Mouse (Mus musculus) Muller cell, postnatal 12 days (primary cell): ENCODE measurements around the gene Gm16253.
A peak's percentile ranks its signal among the peaks of the same experiment; 100 is the strongest.

ENCODE experiments used
- DNase-seq: peaks from one replicate; pipeline ENCODE4 v3.0.0-alpha.2; 2015; ENCODE audit errors: inconsistent ontology term

The Gm16253 gene

DNA sequence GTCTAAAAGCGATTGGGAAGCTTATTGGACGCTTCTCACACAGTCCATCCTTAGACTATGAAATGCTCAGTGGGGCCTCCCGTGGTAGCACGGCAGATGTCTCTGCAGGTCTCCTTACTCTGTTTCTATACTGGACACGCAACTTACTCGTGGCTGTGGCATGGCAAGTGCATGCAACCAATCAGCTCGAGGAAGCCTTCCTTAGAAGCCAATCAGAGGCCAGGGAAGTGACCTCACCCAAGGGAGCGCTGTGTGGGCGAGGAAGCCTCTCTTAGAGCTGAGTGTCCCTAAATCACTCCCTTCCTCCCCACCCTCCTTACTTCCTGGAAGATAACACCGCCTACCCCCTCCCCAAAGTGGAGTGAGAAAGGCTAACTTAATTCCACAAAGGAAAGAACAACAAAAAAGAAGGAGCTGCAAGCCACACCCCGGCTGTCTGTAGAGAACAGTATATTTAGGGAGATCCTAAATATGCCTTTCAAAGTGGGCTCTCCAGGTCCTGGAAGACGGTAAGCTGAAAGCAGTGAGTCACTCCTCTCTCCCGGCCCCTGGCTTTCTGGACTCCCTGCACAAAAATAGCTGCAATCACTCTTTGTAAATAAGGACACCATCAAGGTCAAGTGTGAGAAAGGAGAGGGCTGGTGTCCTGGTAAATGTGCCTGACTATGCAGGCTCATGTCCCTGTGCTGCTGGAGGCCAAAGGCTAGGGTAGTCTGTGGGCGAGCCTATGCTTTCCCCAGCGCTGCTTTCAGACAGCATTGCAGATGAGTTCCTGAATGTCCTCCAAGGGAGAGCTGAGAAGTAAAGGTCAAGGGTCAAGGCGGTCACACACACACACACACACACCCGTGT, at the start of gene Gm16253:
TSS of gene Gm16253 (plus strand) at position 295 of the 852 bp plus-strand sequence.
- DNase-seq: peak; percentile 92

- peak; percentile 20 for DNase-seq
Observed at GRCm38 (mm10) chr3:96528506-96528905, 48.3 kb upstream of the Gm16253 start.

- no peak for DNase-seq
Observed at GRCm38 (mm10) chr3:96532050-96532449, 44.7 kb upstream of the Gm16253 start.

- no peak for DNase-seq
Observed at GRCm38 (mm10) chr3:96534300-96534699, 42.5 kb upstream of the Gm16253 start.

DNA sequence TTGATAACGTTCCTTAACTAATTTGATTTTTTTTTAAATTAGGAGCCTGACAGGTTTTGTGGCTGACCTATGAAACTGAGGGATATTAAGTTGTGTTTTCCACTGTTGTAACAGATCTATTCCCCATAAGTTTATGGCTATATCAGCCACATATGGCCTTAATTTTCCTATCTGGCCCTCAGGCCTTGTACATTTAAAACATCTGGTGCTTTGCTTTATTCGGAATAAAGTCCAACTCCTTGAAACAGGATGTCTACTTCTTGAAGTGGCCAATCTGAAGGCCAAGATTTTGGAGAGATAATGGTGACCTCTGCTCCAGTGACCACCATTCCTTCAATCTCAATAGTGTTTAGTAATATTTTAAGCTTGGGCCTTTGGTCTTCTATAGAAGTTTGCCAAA, 37.5 kb upstream of the Gm16253 start:
- no peak for DNase-seq

DNA sequence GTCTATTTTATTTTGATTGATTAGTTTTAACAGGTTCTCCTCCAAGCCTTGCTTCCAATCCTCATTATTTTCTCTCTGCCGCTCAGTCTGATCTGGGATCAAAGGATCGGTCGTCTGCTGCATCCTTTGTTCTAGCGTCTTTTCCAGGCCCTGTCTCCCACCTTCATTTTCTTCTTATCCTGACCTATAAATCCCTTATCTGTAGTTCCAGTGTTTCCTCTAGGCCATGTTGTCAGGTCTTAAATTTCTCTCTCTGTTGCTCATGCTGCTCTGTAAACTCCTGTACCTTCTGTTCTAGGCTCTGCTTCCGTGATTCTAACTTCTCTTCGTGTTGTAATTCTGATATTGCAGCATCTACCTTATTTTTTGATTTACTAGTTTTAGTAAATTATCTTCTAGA, 36.0 kb upstream of the Gm16253 start:
- no peak for DNase-seq

GRCm38 (mm10) chr3:96541328-96542078, 35.3 kb upstream of the Gm16253 start:
- DNase-seq: no peak

DNA sequence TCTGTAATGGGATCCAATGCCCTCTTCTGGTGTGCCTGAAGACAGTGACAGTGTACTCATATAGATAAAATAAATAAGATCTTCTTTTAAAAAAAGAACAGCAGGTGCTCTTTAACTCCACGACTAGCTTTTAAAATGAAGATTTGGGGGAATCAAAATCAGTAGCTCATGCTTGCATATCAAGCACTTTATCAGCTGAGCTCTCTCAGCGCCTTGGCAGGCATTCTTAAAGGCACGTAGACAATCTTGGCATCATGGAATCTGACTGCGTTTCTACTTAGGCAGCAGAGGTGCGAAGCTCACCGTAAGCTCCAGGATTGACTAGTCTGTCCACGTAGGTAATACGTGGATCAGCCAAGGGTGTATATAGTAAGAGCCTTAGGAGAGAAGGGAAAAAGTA, 34.2 kb upstream of the Gm16253 start:
- DNase-seq: no peak

DNA sequence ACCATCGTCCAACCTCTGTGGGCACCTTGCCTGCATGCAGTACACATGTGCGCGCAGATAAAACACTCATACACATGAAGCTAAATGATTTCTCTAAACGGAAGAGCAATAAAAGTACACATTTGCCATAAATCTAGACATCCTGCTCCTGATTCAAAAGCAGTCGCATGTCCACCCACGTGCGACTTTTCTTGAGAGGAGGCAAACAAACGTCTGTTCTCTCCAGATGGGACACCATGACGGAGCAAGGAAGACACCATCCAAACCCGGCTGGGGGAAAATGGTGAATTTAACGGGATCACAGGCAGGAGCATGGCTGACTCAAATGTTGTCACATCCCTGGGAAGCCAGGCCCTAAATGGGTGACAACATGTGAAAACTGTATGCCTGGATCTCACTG, 33.4 kb upstream of the Gm16253 start:
- no peak for DNase-seq

- no peak for DNase-seq
Observed at GRCm38 (mm10) chr3:96545565-96545964, 31.2 kb upstream of the Gm16253 start.

DNA sequence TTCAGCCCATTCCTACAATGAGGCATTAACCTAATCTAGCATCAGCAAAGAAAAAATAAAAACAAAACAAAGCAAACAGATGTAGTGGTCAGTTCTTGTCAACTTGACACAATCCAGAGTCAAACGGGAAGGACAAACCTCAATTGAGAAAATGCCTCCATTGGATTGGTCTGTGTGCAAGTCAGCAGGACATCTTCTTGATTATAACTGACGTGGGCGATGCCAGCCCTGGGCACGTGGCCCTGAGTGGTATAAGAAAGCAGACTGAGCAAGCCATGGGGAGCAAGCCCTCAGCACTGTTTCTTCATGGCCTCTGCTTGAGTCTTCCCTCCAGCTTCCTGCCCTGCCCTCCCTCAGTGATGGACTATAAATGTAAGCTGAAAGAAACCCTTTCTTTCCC, 29.9 kb upstream of the Gm16253 start:
- DNase-seq: no peak

DNA sequence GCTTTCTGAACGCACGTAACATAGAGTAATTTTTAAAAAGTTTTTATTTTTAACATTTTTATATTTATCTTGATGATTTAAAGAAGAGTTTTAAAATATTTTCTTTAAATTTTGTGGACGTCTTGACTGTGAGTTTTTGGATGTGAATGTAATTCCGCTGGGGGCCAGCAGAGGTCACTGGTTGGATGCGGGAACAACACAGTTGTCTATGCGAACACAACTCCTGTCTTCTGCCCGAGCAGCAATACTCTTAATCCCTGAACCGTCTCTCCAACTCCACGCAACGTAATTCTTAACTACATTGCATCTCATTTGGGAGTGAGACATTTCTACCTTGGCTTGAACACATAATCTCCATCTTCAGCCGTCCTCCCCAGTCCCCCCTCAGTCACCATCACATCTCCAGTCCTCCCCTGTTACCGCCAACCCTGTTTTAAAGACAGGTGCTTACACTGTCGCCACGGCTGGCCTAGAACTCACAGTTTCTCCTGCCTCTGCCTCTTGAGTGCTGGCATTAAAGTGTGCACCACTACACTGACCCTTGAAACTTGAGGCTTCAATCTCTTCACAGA, 29.3 kb upstream of the Gm16253 start:
- DNase-seq: no peak

DNA sequence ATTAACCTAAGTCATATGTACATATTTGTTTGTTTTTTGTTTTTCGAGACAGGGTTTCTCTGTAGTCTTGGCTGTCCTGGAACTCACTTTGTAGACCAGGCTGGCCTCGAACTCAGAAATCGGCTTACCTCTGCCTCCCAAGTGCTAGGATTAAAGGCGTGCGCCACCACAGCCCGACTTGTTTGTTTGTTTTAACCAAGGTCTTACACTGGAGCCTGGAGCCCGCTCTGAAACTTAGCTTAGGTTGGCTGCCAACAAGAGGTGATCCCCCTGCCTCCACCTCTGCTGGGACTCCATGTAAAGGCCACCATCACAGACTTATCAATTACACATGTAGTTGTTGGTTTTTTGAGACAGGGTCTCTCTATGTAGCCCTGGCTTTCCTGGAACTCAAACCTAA, 28.0 kb upstream of the Gm16253 start:
- DNase-seq: no peak

DNA sequence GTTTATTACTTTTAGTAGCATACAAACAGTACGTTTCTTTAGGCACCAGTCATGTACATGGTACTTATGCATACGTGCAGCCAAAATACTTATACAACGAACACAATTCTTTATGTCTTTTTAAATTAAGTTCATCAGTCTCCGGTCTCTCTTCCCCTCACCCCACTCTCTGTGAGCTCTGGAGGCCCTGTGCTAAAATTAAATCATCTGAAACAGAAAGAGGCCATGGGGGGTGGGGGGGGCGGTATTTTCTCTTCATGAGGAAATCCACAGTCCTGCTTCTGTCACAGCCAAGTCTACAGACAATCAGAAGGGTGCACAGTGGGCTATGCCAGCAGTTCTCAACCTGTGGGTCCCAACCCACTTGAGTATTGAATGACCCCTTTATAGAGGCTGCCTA, 27.4 kb upstream of the Gm16253 start:
- no peak for DNase-seq

DNA sequence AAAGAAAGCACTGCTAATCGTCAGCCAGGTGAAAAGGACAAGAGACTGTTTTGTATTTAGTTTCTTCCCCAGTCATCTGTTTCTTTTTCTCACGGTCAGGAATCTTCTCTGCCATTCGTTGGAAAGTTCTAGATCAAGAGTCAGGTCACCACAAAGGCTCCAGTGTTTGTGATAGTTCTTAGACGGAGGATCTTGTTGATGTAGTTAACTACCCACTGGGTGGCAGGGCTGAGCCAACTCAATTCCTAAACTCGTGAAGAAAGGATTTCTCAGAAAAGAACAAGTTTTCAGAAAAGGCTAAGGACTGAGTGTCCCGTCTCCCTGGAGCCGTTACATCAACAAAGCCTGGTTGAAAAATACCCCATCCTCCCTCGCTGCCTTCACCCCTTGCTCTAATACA, 25.6 kb upstream of the Gm16253 start:
- DNase-seq: no peak

DNA sequence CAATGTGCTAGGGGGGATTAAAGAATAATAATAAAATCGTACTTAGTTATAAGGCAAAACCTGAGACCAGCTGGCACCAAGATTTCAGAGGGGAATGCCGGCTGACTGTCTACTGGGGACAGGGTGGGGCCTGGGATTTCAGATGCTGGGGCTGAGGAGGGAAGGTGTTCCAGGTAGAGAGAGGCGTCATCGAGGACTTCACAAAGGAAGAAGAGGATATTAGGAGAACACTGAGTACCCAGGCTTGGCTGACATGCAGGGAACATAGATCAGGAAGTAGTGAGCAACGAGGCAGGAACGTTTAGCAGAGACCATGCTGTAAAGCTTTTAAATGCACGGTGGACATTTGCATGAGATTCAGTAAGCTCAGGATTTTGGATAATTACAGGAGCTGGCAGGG, 24.9 kb upstream of the Gm16253 start:
- no peak for DNase-seq

DNA sequence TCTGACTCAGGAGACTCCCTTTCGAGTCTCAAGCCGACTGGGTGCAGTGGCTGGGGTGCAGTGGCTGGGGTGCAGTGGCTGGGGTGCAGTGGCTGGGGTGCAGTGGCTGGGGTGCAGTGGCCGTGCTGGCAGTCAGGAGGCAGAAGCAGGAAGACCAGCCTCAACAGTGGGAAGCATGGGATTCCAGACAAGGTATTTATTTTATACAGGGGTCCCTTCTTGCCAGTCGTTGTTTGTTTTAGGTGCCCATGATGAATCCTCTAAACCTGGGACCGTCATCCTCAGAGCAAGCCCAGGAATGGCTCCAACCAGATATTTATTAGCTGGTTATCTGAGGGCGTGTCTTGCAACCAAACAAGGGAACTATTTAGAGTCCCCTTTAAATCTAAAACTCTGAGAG, 23.2 kb upstream of the Gm16253 start:
- DNase-seq: no peak

- DNase-seq: no peak
Observed at GRCm38 (mm10) chr3:96554251-96554650, 22.5 kb upstream of the Gm16253 start.

DNA sequence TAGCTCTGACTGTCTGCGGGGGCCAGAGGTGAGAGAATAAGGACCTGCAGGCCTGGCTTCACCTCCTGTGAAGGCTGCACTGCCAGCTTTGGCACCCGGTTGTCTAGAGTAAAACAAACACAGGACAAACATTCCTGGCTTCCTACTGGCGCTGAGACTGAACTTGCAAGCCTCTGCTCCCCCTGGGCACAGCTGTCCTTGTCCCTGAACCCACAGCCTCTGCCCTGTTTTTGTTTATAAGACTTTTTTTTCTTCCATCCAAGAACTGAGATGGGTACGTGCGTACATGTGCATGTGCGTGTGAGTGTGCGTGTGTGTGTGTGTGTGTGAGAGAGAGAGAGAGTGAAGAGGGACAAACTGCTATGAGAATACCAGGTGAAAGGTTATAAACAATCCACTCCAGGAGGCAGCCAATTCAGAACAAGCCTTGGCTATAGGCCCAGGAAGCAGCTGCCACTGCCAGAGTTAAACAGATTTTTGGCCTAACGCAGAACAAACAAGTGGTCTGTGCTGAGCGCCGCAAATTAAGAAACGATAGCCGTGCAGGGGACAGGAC, 21.7 kb upstream of the Gm16253 start:
- peak; percentile 65 for DNase-seq

- DNase-seq: no peak
Observed at GRCm38 (mm10) chr3:96555999-96556614, 20.7 kb upstream of the Gm16253 start.

DNA sequence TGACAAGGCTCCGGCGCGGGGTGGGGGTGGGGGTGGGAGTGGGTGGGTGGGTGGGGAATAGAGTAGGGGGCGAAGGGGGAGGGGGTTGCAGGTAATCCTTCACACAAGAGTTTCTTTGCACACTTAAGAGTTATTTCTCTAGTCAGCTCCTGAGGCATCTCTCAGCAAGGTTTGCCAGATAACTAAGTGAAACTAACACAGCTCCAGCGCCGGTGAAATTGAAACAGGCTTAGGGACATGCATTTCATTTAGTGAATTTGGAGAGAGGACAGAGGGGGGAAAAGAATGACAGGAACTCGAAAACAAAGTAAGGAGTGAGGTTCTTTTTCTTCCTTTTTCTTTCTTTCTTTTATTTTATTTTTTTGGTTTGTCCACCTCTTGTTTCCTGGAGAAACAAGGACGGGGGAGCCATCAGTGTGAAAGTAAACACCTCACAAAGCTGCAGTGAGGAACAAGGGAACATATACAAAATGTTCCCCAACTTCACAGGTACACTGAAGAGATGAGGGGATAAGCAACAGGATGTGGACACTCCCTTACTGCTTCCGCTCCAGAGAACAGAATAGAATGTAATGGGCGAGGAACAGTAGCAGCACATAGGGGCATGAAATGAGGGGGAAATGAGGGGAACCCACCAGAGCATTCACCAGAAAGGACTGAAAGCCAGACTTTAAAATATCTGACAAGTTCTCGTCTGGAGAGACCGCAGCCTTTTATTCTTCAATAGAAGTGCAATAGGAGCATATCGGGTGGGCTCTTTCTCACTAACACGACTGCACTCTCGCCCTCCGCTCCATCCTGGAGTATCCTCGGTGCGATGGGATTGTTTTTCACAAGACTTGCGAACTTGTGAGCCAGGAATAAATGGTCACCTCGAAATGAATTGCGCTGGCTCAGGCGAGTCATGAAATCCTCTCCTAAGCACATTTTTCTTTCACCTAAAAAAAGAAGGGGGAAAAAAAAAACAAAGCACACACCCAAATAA, 19.8 kb upstream of the Gm16253 start:
- no peak for DNase-seq
